Mouse (Mus musculus) heart, adult 2 months (tissue): ENCODE results near the gene Rnf34. TPM values are rescaled to one million over a fixed set of nuclear protein-coding genes. Genes with fewer than 3 reads are reported as not detected.

ENCODE experiments used
- DNase-seq, 2 experiments: peaks; one replicate each; pipeline ENCODE4 v3.0.0; 2021
- H3K27ac ChIP-seq: fragments of 200-600 bp; 2 replicates; pipeline ENCODE4 v1.8.1; 2022
- H3K27me3 ChIP-seq: fragments of 200-500 bp; 2 replicates; pipeline ENCODE4 v1.6.1; 2012; ENCODE audit warnings: mild to moderate bottlenecking, low read length, inconsistent platforms, mixed read lengths; ENCODE audit not compliant: control insufficient read depth, insufficient read depth
- H3K36me3 ChIP-seq: fragments of 200-500 bp; 2 replicates; pipeline ENCODE4 v1.6.1; 2012; ENCODE audit warnings: low read length, inconsistent platforms; ENCODE audit not compliant: control insufficient read depth, insufficient read depth
- H3K4me1 ChIP-seq: fragments of 200-500 bp; 2 replicates; pipeline ENCODE4 v1.6.1; 2011; ENCODE audit warnings: low read length; ENCODE audit not compliant: control insufficient read depth, insufficient read depth
- H3K4me3 ChIP-seq: fragments of 200-600 bp; 2 replicates; pipeline ENCODE4 v1.8.1; 2022
- H3K79me2 ChIP-seq: fragments of 200-500 bp; replicated peaks from 2 replicates; pipeline ENCODE4 v1.6.1; 2012; ENCODE audit warnings: mild to moderate bottlenecking, inconsistent platforms, low read length, moderate library complexity, mixed read lengths; ENCODE audit not compliant: control insufficient read depth, insufficient read depth
- H3K9ac ChIP-seq: fragments of 200-500 bp; 2 replicates; pipeline ENCODE4 v1.6.1; 2012; ENCODE audit warnings: low read depth, mild to moderate bottlenecking, control low read depth, inconsistent platforms, low read length, mixed read lengths
- CTCF ChIP-seq: fragments of 200-600 bp; IDR thresholded peaks from 2 replicates; pipeline ENCODE4 v1.8.1; 2022; ENCODE audit warnings: antibody characterized with exemption, mild to moderate bottlenecking, moderate library complexity
- EP300 ChIP-seq: fragments of 200-500 bp; IDR thresholded peaks from 2 replicates; pipeline ENCODE4 v1.6.1; 2011; ENCODE audit warnings: low read depth, low read length, control low read depth; ENCODE audit not compliant: insufficient read depth
- POLR2A ChIP-seq: fragments of 200-500 bp; IDR thresholded peaks from 2 replicates; pipeline ENCODE4 v1.6.1; 2011; ENCODE audit warnings: mild to moderate bottlenecking, low read depth, low read length, control low read depth; ENCODE audit not compliant: insufficient read depth
- WGBS: fragments of 180-500 bp; shearing (Covaris S2); methylation state at CpG from one replicate; pipeline ENCODE4 v1.1.7; 2018; 5-methylcytosine and 5-hydroxymethylcytosine counted together
- intact Hi-C: fragments of 180-260 bp; cut with DNase I; formaldehyde crosslinking; loops from one replicate; pipeline ENCODE4 v1.15.1; 2025
- long read RNA-seq: library from polyadenylated mRNA; stranded (forward); transcript quantifications from one replicate; pipeline ENCODE4 v2.0.0, GENCODE M21; 2021
- polyA plus RNA-seq: library from polyadenylated mRNA; depleted of rRNA; stranded (reverse); fragments of >200 nt; gene quantifications from 2 replicates; pipeline ENCODE4 v1.2.3, GENCODE M21; 2012; rRNA removed
- total RNA-seq, 2 experiments: library from RNA; stranded (reverse); gene quantifications; 2 replicates each; pipeline ENCODE4 v1.2.3; 2021

Gene Rnf34
- total RNA-seq = 10 to 100 TPM; 26.1 to 33.3 TPM
- polyA plus RNA-seq = 10.5 and 21.8 TPM in 2 replicates
- long read RNA-seq, full-length matches to known transcripts = 27 of 30 reads
- long read RNA-seq, partial matches to known transcripts = 1 of 30 reads
- long read RNA-seq, other reads (novel, unspliced or antisense) = 2 of 30 reads

GRCm38 (mm10) chr5:122849521-122850318 lies at the start of gene Rnf34:
Rnf34 (plus strand) TSS chr5:122850048.
- 0 out of 2 replicates have a peak, but pooled peaks cover 2% of the 10 kb centered on the region for H3K79me2 ChIP-seq
- peak within 1 kb of the TSS; percentile 100 for H3K4me3 ChIP-seq
- H3K27me3 ChIP-seq = no peaks in the 10 kb centered on the region
- peaks cover 5% of the 10 kb centered on the region for H3K4me1 ChIP-seq
- peak within 1 kb of the TSS; percentile 96 for H3K27ac ChIP-seq
- intact Hi-C loops = loop anchor here (1.0 to 5.0 kb wide), 2 partner anchors 28 to 37 kb away; partner anchors contain the start of gene Anapc5
- no peaks in the 10 kb centered on the region for H3K36me3 ChIP-seq
- peak within 1 kb of the TSS; percentile 98 for H3K9ac ChIP-seq
- WGBS = 1% methylated on average over 57 of the region's 61 CpGs
- TF ChIP-seq CTCF (no peak), POLR2A (peak; percentile 96), EP300 (peak; percentile 55; the same call in 1 of the 2 replicates)
- peak; percentile 94 to 99 for DNase-seq

GRCm38 (mm10) chr5:122800345-122801010 lies 49.4 kb upstream of the Rnf34 start:
- no peaks in the 10 kb centered on the region; the same call in 1 of the 2 replicates for H3K36me3 ChIP-seq
- intact Hi-C loops = no loop called here
- no peak overlapping the region for H3K4me3 ChIP-seq
- no peaks in the 10 kb centered on the region for H3K27me3 ChIP-seq
- WGBS = 52% methylated on average over 13 of the region's 13 CpGs
- no peak overlapping the region for H3K9ac ChIP-seq
- peaks cover 2% of the 10 kb centered on the region for H3K4me1 ChIP-seq
- H3K27ac ChIP-seq = no peak overlapping the region
- no peaks in the 10 kb centered on the region for H3K79me2 ChIP-seq
- TF ChIP-seq EP300 = no peak
- TF ChIP-seq POLR2A = no peak
- no peak for TF ChIP-seq CTCF
- no peak for DNase-seq

- H3K4me1 ChIP-seq = peaks cover 2% of the 10 kb centered on the region
- DNase-seq = no peak
- H3K4me3 ChIP-seq = no peak overlapping the region
- no peak for TF ChIP-seq CTCF
- no peak for TF ChIP-seq POLR2A
- no peak for TF ChIP-seq EP300
- H3K27me3 ChIP-seq = no peaks in the 10 kb centered on the region
- no peaks in the 10 kb centered on the region; the same call in 1 of the 2 replicates for H3K36me3 ChIP-seq
- intact Hi-C loops = no loop called here
- no peaks in the 10 kb centered on the region for H3K79me2 ChIP-seq
- H3K27ac ChIP-seq = no peak overlapping the region; the same call in 1 of the 2 replicates
- no peak overlapping the region for H3K9ac ChIP-seq
- WGBS = 94% methylated on average over 8 of the region's 8 CpGs
Observed at GRCm38 (mm10) chr5:122801684-122802083, 48.2 kb upstream of the Rnf34 start.

- H3K27me3 ChIP-seq = no peaks in the 10 kb centered on the region
- H3K79me2 ChIP-seq = no peaks in the 10 kb centered on the region
- no peak overlapping the region for H3K9ac ChIP-seq
- H3K4me1 ChIP-seq = peaks cover 2% of the 10 kb centered on the region
- TF ChIP-seq EP300 = no peak
- TF ChIP-seq CTCF = no peak
- no peak for TF ChIP-seq POLR2A
- 78% methylated on average over 9 of the region's 9 CpGs for WGBS
- H3K36me3 ChIP-seq = no peaks in the 10 kb centered on the region; the same call in 1 of the 2 replicates
- intact Hi-C loops = no loop called here
- no peak overlapping the region for H3K27ac ChIP-seq
- H3K4me3 ChIP-seq = no peak overlapping the region
- DNase-seq = no peak
Observed at GRCm38 (mm10) chr5:122802706-122803105, 47.1 kb upstream of the Rnf34 start.

GRCm38 (mm10) chr5:122805503-122805902 lies 44.3 kb upstream of the Rnf34 start:
- Histone ChIP-seq H3K9ac (no peak overlapping the region), H3K4me3 (no peak overlapping the region), H3K79me2 (no peaks in the 10 kb centered on the region), H3K4me1 (no peaks in the 10 kb centered on the region), H3K27ac (no peak overlapping the region), H3K27me3 (no peaks in the 10 kb centered on the region), H3K36me3 (no peaks in the 10 kb centered on the region)
- TF ChIP-seq CTCF (peak; percentile 61), POLR2A (no peak)
- DNase-seq = no peak
- intact Hi-C loops = no loop called here
- 39% methylated on average over 3 of the region's 3 CpGs for WGBS
